Comparison of ENCODE assay signal across 12 mouse cellular contexts in the genomic region with DNA sequence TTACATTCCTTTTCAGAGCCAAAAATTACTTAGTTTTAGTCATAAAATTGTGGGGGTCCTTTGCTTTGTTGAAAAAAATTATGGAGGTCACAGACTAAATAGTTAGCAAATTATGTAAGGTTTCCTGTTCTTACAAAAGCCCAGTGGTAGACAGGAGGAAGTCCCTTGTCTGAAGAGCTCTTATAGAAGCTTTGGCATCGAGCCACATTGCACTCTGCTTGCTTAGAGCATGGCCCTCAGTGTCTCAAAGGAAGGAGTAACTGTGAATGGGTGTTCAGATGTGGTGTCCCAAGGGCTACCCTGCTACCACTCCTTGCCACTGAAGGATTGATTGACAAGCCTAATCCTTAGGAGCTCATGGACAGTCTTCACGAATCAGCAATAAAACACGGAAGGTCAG. TPM values are rescaled to one million over a fixed set of nuclear protein-coding genes. Genes with fewer than 3 reads are reported as not detected.
A peak's percentile ranks its signal among the peaks of the same experiment; 100 is the strongest.
DNase-seq lines count a peak whose midpoint lies in the region; ATAC-seq and TF ChIP-seq lines count a peak whose summit lies in the region.
"Had no signal": no experiment of that assay in that cellular context is flagged by ENCODE, and none has a peak within 500 bp of the region (broad histone marks: within the 10 kb centered on the region; RNA-seq: fewer than 3 reads in every experiment).

No protein-coding gene starts in this region.

- H3K4me2 ChIP-seq in heart, embryonic 15.5 days: no peak overlapping the region
- H3K4me2 ChIP-seq in heart, embryonic 11.5 days: no peak overlapping the region
- H3K4me2 ChIP-seq: embryonic facial prominence, embryonic 15.5 days; midbrain, embryonic 12.5 days had no signal

- H3K9me3 ChIP-seq in heart, embryonic 15.5 days (replicated peaks): no peaks in the 10 kb centered on the region
- H3K9me3 ChIP-seq in heart, embryonic 11.5 days (replicated peaks; ENCODE audit: control insufficient read depth, low read length): no peaks in the 10 kb centered on the region
- H3K9me3 ChIP-seq: embryonic facial prominence, embryonic 15.5 days; midbrain, embryonic 12.5 days had no signal

- no peak for TF ChIP-seq CTCF in thymus, adult 2 months (IDR thresholded peaks at IDR 0.05; ENCODE audit: borderline replicate concordance, control insufficient read depth, extremely low read depth, insufficient read depth, low read length, poor library complexity)

- H3K36me3 ChIP-seq in heart, embryonic 15.5 days: no peaks in the 10 kb centered on the region
- H3K36me3 ChIP-seq in heart, embryonic 11.5 days (ENCODE audit: control insufficient read depth, insufficient read depth, low read length): no peaks in the 10 kb centered on the region
- no peaks in the 10 kb centered on the region for H3K36me3 ChIP-seq in thymus, adult 2 months (ENCODE audit: control insufficient read depth, insufficient read depth, low read length)
- H3K36me3 ChIP-seq: embryonic facial prominence, embryonic 15.5 days; midbrain, embryonic 12.5 days had no signal

- no peak overlapping the region for H3K9ac ChIP-seq in heart, embryonic 15.5 days
- no peak overlapping the region for H3K9ac ChIP-seq in heart, embryonic 11.5 days (ENCODE audit: low read depth, low read length)
- H3K9ac ChIP-seq: embryonic facial prominence, embryonic 15.5 days; midbrain, embryonic 12.5 days had no signal

- H3K4me3 ChIP-seq in heart, embryonic 15.5 days: no peak overlapping the region
- H3K4me3 ChIP-seq in heart, embryonic 11.5 days (ENCODE audit: low read depth, low read length): no peak overlapping the region
- H3K4me3 ChIP-seq in thymus, adult 2 months (ENCODE audit: control insufficient read depth, insufficient read depth, low read length): no peak overlapping the region
- H3K4me3 ChIP-seq: embryonic facial prominence, embryonic 15.5 days; left cerebral cortex, adult 2 months; midbrain, embryonic 12.5 days had no signal

- DNase-seq in thymus, postnatal 25 days: peak; percentile 34
- DNase-seq in thymus, adult 2 months: no peak
- DNase-seq in layer of hippocampus, adult 9-11 months: peak; percentile 64
- no peak for DNase-seq in embryo, embryonic 11 days
- DNase-seq in cerebellum, postnatal 4 days (ENCODE audit: low spot score in 2 of 2): no peak
- DNase-seq: retina, postnatal 1 day had no signal

- ATAC-seq in heart, embryonic 15.5 days (replicated peaks; ENCODE audit: insufficient number of reproducible peaks, insufficient read depth, low FRiP score, low read depth): no peak
- ATAC-seq in heart, embryonic 11.5 days (replicated peaks; ENCODE audit: insufficient number of reproducible peaks, low FRiP score, low TSS enrichment): no peak
- 0 out of 2 replicates have a peak, but pooled peaks have one; percentile 30 for ATAC-seq in neutrophil, adult 5-6 weeks (ENCODE audit: extremely low read depth, insufficient number of reproducible peaks, low FRiP score, poor library complexity, severe bottlenecking)

- no peaks in the 10 kb centered on the region for H3K27me3 ChIP-seq in heart, embryonic 15.5 days
- H3K27me3 ChIP-seq in heart, embryonic 11.5 days (ENCODE audit: control insufficient read depth, insufficient read depth, low read length): no peaks in the 10 kb centered on the region
- H3K27me3 ChIP-seq in thymus, adult 2 months (ENCODE audit: control insufficient read depth, insufficient read depth, low read length): no peaks in the 10 kb centered on the region
- H3K27me3 ChIP-seq: embryonic facial prominence, embryonic 15.5 days; midbrain, embryonic 12.5 days had no signal

- WGBS in heart, embryonic 15.5 days: 61% methylated on average over 3 of the region's 3 CpGs
- 66% methylated on average over 3 of the region's 3 CpGs for WGBS in heart, embryonic 11.5 days (ENCODE audit: insufficient replicate concordance)
- 24% methylated on average over 3 of the region's 3 CpGs for WGBS in thymus, adult 2 months

- TF ChIP-seq POLR2A in thymus, adult 2 months (IDR thresholded peaks at IDR 0.05; ENCODE audit: control insufficient read depth, extremely low read depth, insufficient read depth, low read length, poor library complexity): no peak

- H3K4me1 ChIP-seq in heart, embryonic 15.5 days (replicated peaks): peaks cover 7% of the 10 kb centered on the region
- H3K4me1 ChIP-seq in heart, embryonic 11.5 days (ENCODE audit: control insufficient read depth, insufficient read depth, low read length): no peaks in the 10 kb centered on the region
- H3K4me1 ChIP-seq in thymus, adult 2 months (replicated peaks; ENCODE audit: control insufficient read depth, insufficient read depth, low read length): peaks cover 33% of the 10 kb centered on the region
- H3K4me1 ChIP-seq: midbrain, embryonic 12.5 days had no signal

- 0 out of 2 replicates have a peak overlapping the region, but pooled peaks have one; percentile 63 for H3K27ac ChIP-seq in heart, embryonic 15.5 days
- H3K27ac ChIP-seq in heart, embryonic 11.5 days (ENCODE audit: low read depth, low read length): no peak overlapping the region
- H3K27ac ChIP-seq in thymus, adult 2 months (ENCODE audit: control insufficient read depth, insufficient read depth, low read length): no peak overlapping the region
- H3K27ac ChIP-seq: embryonic facial prominence, embryonic 15.5 days; left cerebral cortex, adult 2 months; midbrain, embryonic 12.5 days had no signal

RNA-seq across cellular contexts. Expression of a gene that starts 25.3 kb away (rescaled TPM):
- 4.1 TPM in 2 replicates for polyA plus RNA-seq in heart, embryonic 15.5 days (2015; fragmentation: Nextera tagmentation; extraction: Ambion mirVana)
- polyA plus RNA-seq in heart, embryonic 11.5 days (2014; fragmentation: Nextera tagmentation; extraction: Ambion mirVana): 5.8 and 6.1 TPM in 2 replicates
- 0.68 and 1.2 TPM in 2 replicates for polyA plus RNA-seq in thymus, adult 2 months (2012; rRNA removed)
- 9.6 and 10.5 TPM in 2 replicates for total RNA-seq in neutrophil, adult 5-6 weeks (2017)

RNA-seq across cellular contexts. Expression of a gene that starts 40.8 kb away (rescaled TPM):
- polyA plus RNA-seq in heart, embryonic 15.5 days (2015; fragmentation: Nextera tagmentation; extraction: Ambion mirVana): 198 and 215 TPM in 2 replicates
- 170 and 183 TPM in 2 replicates for polyA plus RNA-seq in heart, embryonic 11.5 days (2014; fragmentation: Nextera tagmentation; extraction: Ambion mirVana)
- polyA plus RNA-seq in thymus, adult 2 months (2012; rRNA removed): 173 and 186 TPM in 2 replicates
- 60.4 and 69.0 TPM in 2 replicates for total RNA-seq in neutrophil, adult 5-6 weeks (2017)

RNA-seq across cellular contexts. Expression of a gene that starts 40.8 kb away (rescaled TPM):
- 7.3 and 10.3 TPM in 2 replicates for polyA plus RNA-seq in heart, embryonic 15.5 days (2015; fragmentation: Nextera tagmentation; extraction: Ambion mirVana)
- polyA plus RNA-seq in heart, embryonic 11.5 days (2014; fragmentation: Nextera tagmentation; extraction: Ambion mirVana): 7.7 and 9.3 TPM in 2 replicates
- polyA plus RNA-seq in thymus, adult 2 months (2012; rRNA removed): 11.1 and 11.6 TPM in 2 replicates
- total RNA-seq in neutrophil, adult 5-6 weeks (2017): 0.47 and 0.86 TPM in 2 replicates

RNA-seq across cellular contexts. Expression of a gene that starts 42.0 kb away (rescaled TPM):
- 0.45 and 2.8 TPM in 2 replicates for polyA plus RNA-seq in heart, embryonic 15.5 days (2015; fragmentation: Nextera tagmentation; extraction: Ambion mirVana)
- polyA plus RNA-seq in heart, embryonic 11.5 days (2014; fragmentation: Nextera tagmentation; extraction: Ambion mirVana): 0.11 TPM in 1 of 2 replicates, not detected in the other
- polyA plus RNA-seq in thymus, adult 2 months (2012; rRNA removed): 38.5 and 44.2 TPM in 2 replicates
- total RNA-seq in neutrophil, adult 5-6 weeks (2017): 0.35 and 2.0 TPM in 2 replicates
- polyA plus RNA-seq: midbrain, embryonic 12.5 days had no signal

RNA-seq across cellular contexts. Expression of a gene that starts 42.7 kb away (rescaled TPM):
- 107 and 113 TPM in 2 replicates for polyA plus RNA-seq in heart, embryonic 15.5 days (2015; fragmentation: Nextera tagmentation; extraction: Ambion mirVana)
- polyA plus RNA-seq in heart, embryonic 11.5 days (2014; fragmentation: Nextera tagmentation; extraction: Ambion mirVana): 129 and 132 TPM in 2 replicates
- 150 and 153 TPM in 2 replicates for polyA plus RNA-seq in thymus, adult 2 months (2012; rRNA removed)
- total RNA-seq in neutrophil, adult 5-6 weeks (2017): 21.9 and 26.8 TPM in 2 replicates

Comparison
In these comparisons a context has a peak if more than half of its experiments do, and no peak if none do; other contexts are left out.
1. DNase-seq: peak in thymus, postnatal 25 days (single experiment) and layer of hippocampus, adult 9-11 months (single experiment); none in thymus, adult 2 months (single experiment), embryo, embryonic 11 days (single experiment) and cerebellum, postnatal 4 days (0 of 2).